Mouse (Mus musculus): ENCODE data around the gene Myom3. TPM values are rescaled to one million over a fixed set of nuclear protein-coding genes. Genes with fewer than 3 reads are reported as not detected.

The Myom3 gene
- total and polyA plus RNA-seq, 2 experiments from 2014 or later, result 0.60 to 1.6 TPM

GRCm38 (mm10) chr4:135844400-135844799, 84.9 kb downstream of the Myom3 start:
- no peak for TF ChIP-seq CTCF (IDR thresholded peaks at IDR 0.05)
- Histone ChIP-seq H3K4me1 (ENCODE audit: insufficient read depth, low read length) (no peaks in the 10 kb centered on the region), H3K4me3 (ENCODE audit: low read depth, low read length) (no peak overlapping the region), H3K9ac (replicated peaks; ENCODE audit: low read length, poor library complexity, severe bottlenecking) (no peak overlapping the region), H3K9me3 (ENCODE audit: low read length) (no peaks in the 10 kb centered on the region), H3K27me3 (ENCODE audit: insufficient read depth, low read length) (no peaks in the 10 kb centered on the region), H3K36me3 (ENCODE audit: insufficient read depth, low read length) (no peaks in the 10 kb centered on the region), H3K27ac (ENCODE audit: low read depth, low read length) (no peak overlapping the region), H3K4me2 (ENCODE audit: low read depth, low read length, poor library complexity, severe bottlenecking) (no peak overlapping the region)
- WGBS, result 84% methylated on average over 6 of the region's 6 CpGs
- ATAC-seq (ENCODE audit: low FRiP score), result no peak
- no peak for DNase-seq (ENCODE audit: low spot score)

- H3K9me3 ChIP-seq (ENCODE audit: low read length), result no peaks in the 10 kb centered on the region
- TF ChIP-seq CTCF (IDR thresholded peaks at IDR 0.05), result no peak
- H3K27me3 ChIP-seq (ENCODE audit: insufficient read depth, low read length), result no peaks in the 10 kb centered on the region
- no peaks in the 10 kb centered on the region for H3K36me3 ChIP-seq (ENCODE audit: insufficient read depth, low read length)
- H3K9ac ChIP-seq (replicated peaks; ENCODE audit: low read length, poor library complexity, severe bottlenecking), result no peak overlapping the region
- no peak overlapping the region for H3K4me2 ChIP-seq (ENCODE audit: low read depth, low read length, poor library complexity, severe bottlenecking)
- no peaks in the 10 kb centered on the region for H3K4me1 ChIP-seq (ENCODE audit: insufficient read depth, low read length)
- H3K27ac ChIP-seq (ENCODE audit: low read depth, low read length), result no peak overlapping the region
- DNase-seq (ENCODE audit: low spot score) (no peak), ATAC-seq (ENCODE audit: low FRiP score) (no peak)
- H3K4me3 ChIP-seq (ENCODE audit: low read depth, low read length), result no peak overlapping the region
- WGBS, result 64% methylated on average over 5 of the region's 5 CpGs
Observed at GRCm38 (mm10) chr4:135847581-135847980, 88.1 kb downstream of the Myom3 start.

GRCm38 (mm10) chr4:135850411-135851095, 91.0 kb downstream of the Myom3 start:
- ATAC-seq (ENCODE audit: low FRiP score), result peak; percentile 57

GRCm38 (mm10) chr4:135851942-135852341, 92.4 kb downstream of the Myom3 start:
- no peak overlapping the region for H3K4me3 ChIP-seq (ENCODE audit: low read depth, low read length)
- ATAC-seq (ENCODE audit: low FRiP score) (no peak), DNase-seq (ENCODE audit: low spot score) (no peak)
- no peak overlapping the region for H3K4me2 ChIP-seq (ENCODE audit: low read depth, low read length, poor library complexity, severe bottlenecking)
- no peaks in the 10 kb centered on the region for H3K9me3 ChIP-seq (ENCODE audit: low read length)
- TF ChIP-seq CTCF (IDR thresholded peaks at IDR 0.05), result no peak
- 88% methylated on average over 9 of the region's 9 CpGs for WGBS
- H3K4me1 ChIP-seq (ENCODE audit: insufficient read depth, low read length), result no peaks in the 10 kb centered on the region
- H3K27ac ChIP-seq (ENCODE audit: low read depth, low read length), result no peak overlapping the region
- H3K36me3 ChIP-seq (ENCODE audit: insufficient read depth, low read length), result no peaks in the 10 kb centered on the region
- no peaks in the 10 kb centered on the region for H3K27me3 ChIP-seq (ENCODE audit: insufficient read depth, low read length)
- H3K9ac ChIP-seq (replicated peaks; ENCODE audit: low read length, poor library complexity, severe bottlenecking), result no peak overlapping the region

More at GRCm38 (mm10) chr4:135850411-135851095, 91.0 kb downstream of the Myom3 start:
- Histone ChIP-seq H3K4me3 (ENCODE audit: low read depth, low read length) (no peak overlapping the region), H3K27me3 (ENCODE audit: insufficient read depth, low read length) (no peaks in the 10 kb centered on the region), H3K9me3 (ENCODE audit: low read length) (no peaks in the 10 kb centered on the region), H3K4me2 (ENCODE audit: low read depth, low read length, poor library complexity, severe bottlenecking) (peak overlapping the region; percentile 4; the same call in 1 of the 2 replicates), H3K27ac (ENCODE audit: low read depth, low read length) (0 out of 2 replicates have a peak overlapping the region, but pooled peaks have one; percentile 1), H3K36me3 (ENCODE audit: insufficient read depth, low read length) (no peaks in the 10 kb centered on the region), H3K4me1 (ENCODE audit: insufficient read depth, low read length) (no peaks in the 10 kb centered on the region), H3K9ac (replicated peaks; ENCODE audit: low read length, poor library complexity, severe bottlenecking) (no peak overlapping the region; the same call in 1 of the 2 replicates)
- WGBS, result 25% methylated on average over 13 of the region's 13 CpGs
- TF ChIP-seq CTCF (IDR thresholded peaks at IDR 0.05), result no peak
- DNase-seq (ENCODE audit: low spot score), result peak; percentile 93

- no peaks in the 10 kb centered on the region for H3K27me3 ChIP-seq (ENCODE audit: insufficient read depth, low read length)
- no peaks in the 10 kb centered on the region for H3K36me3 ChIP-seq (ENCODE audit: insufficient read depth, low read length)
- no peak for DNase-seq (ENCODE audit: low spot score)
- no peak overlapping the region for H3K27ac ChIP-seq (ENCODE audit: low read depth, low read length)
- no peak overlapping the region for H3K4me2 ChIP-seq (ENCODE audit: low read depth, low read length, poor library complexity, severe bottlenecking)
- no peak overlapping the region for H3K9ac ChIP-seq (replicated peaks; ENCODE audit: low read length, poor library complexity, severe bottlenecking)
- H3K9me3 ChIP-seq (ENCODE audit: low read length), result no peaks in the 10 kb centered on the region
- H3K4me1 ChIP-seq (ENCODE audit: insufficient read depth, low read length), result peaks cover 10% of the 10 kb centered on the region
- TF ChIP-seq CTCF (IDR thresholded peaks at IDR 0.05), result no peak
- no peak overlapping the region for H3K4me3 ChIP-seq (ENCODE audit: low read depth, low read length)
- WGBS, result 87% methylated on average over 14 of the region's 14 CpGs
- ATAC-seq (ENCODE audit: low FRiP score), result no peak
Observed at GRCm38 (mm10) chr4:135853987-135854546, 94.6 kb downstream of the Myom3 start.

- WGBS, result 73% methylated on average over 11 of the region's 11 CpGs
- Histone ChIP-seq H3K27me3 (ENCODE audit: insufficient read depth, low read length) (no peaks in the 10 kb centered on the region), H3K9me3 (ENCODE audit: low read length) (no peaks in the 10 kb centered on the region), H3K4me3 (ENCODE audit: low read depth, low read length) (no peak overlapping the region), H3K9ac (replicated peaks; ENCODE audit: low read length, poor library complexity, severe bottlenecking) (peak overlapping the region; percentile 73; the same call in 1 of the 2 replicates), H3K4me2 (ENCODE audit: low read depth, low read length, poor library complexity, severe bottlenecking) (peak overlapping the region; percentile 57), H3K27ac (ENCODE audit: low read depth, low read length) (peak overlapping the region; percentile 97), H3K36me3 (ENCODE audit: insufficient read depth, low read length) (no peaks in the 10 kb centered on the region), H3K4me1 (ENCODE audit: insufficient read depth, low read length) (peaks cover 10% of the 10 kb centered on the region)
- no peak for TF ChIP-seq CTCF (IDR thresholded peaks at IDR 0.05)
- no peak for DNase-seq (ENCODE audit: low spot score)
- ATAC-seq (ENCODE audit: low FRiP score), result no peak
Observed at GRCm38 (mm10) chr4:135854630-135855029, 95.1 kb downstream of the Myom3 start.

All from midbrain, postnatal 0 days (tissue).